Mouse (Mus musculus): ENCODE results near the gene Ube2q2. TPM values are rescaled to one million over a fixed set of nuclear protein-coding genes. Genes with fewer than 3 reads are reported as not detected.

Gene Ube2q2
- polyA plus RNA-seq, 1 experiment from 2014 or later, result 24.8 TPM

- H3K4me2 ChIP-seq (replicated peaks; ENCODE audit: low read depth, low read length), result peak overlapping the region; percentile 86
- H3K9me3 ChIP-seq (ENCODE audit: control insufficient read depth, low read depth, low read length), result no peaks in the 10 kb centered on the region
- peak overlapping the region; percentile 83 for H3K9ac ChIP-seq (replicated peaks; ENCODE audit: low read depth, low read length)
- peak overlapping the region; percentile 74 for H3K27ac ChIP-seq (ENCODE audit: low read length)
- 3% methylated on average over 76 of the region's 93 CpGs for WGBS
- ATAC-seq (ENCODE audit: insufficient number of reproducible peaks, insufficient read depth, low FRiP score, low read depth), result peak; percentile 83
- no peaks in the 10 kb centered on the region for H3K27me3 ChIP-seq (ENCODE audit: control insufficient read depth, insufficient read depth, low read length)
- peak overlapping the region; percentile 95 for H3K4me3 ChIP-seq (ENCODE audit: low read depth, low read length)
- H3K4me1 ChIP-seq (ENCODE audit: control insufficient read depth, insufficient read depth, low read length), result peaks cover 8% of the 10 kb centered on the region; the same call in 1 of the 2 replicates
- H3K36me3 ChIP-seq (ENCODE audit: control insufficient read depth, insufficient read depth, low read length), result no peaks in the 10 kb centered on the region
Measured at GRCm38 (mm10) chr9:55149499-55150278, 1.0 kb downstream of the Ube2q2 start.

GRCm38 (mm10) chr9:55150279-55150726, 1.6 kb downstream of the Ube2q2 start:
- H3K9me3 ChIP-seq (ENCODE audit: control insufficient read depth, low read depth, low read length), result no peaks in the 10 kb centered on the region
- no peaks in the 10 kb centered on the region for H3K36me3 ChIP-seq (ENCODE audit: control insufficient read depth, insufficient read depth, low read length)
- H3K27ac ChIP-seq (ENCODE audit: low read length), result no peak overlapping the region
- no peak for ATAC-seq (ENCODE audit: insufficient number of reproducible peaks, insufficient read depth, low FRiP score, low read depth)
- H3K4me3 ChIP-seq (ENCODE audit: low read depth, low read length), result peak overlapping the region; percentile 95
- H3K27me3 ChIP-seq (ENCODE audit: control insufficient read depth, insufficient read depth, low read length), result no peaks in the 10 kb centered on the region
- peaks cover 8% of the 10 kb centered on the region; the same call in 1 of the 2 replicates for H3K4me1 ChIP-seq (ENCODE audit: control insufficient read depth, insufficient read depth, low read length)
- peak overlapping the region; percentile 83 for H3K9ac ChIP-seq (replicated peaks; ENCODE audit: low read depth, low read length)
- WGBS, result 3% methylated on average over 13 of the region's 13 CpGs
- H3K4me2 ChIP-seq (replicated peaks; ENCODE audit: low read depth, low read length), result peak overlapping the region; percentile 86

- H3K9ac ChIP-seq (replicated peaks; ENCODE audit: low read depth, low read length), result no peak overlapping the region
- peak overlapping the region; percentile 86 for H3K4me2 ChIP-seq (replicated peaks; ENCODE audit: low read depth, low read length)
- H3K27me3 ChIP-seq (ENCODE audit: control insufficient read depth, insufficient read depth, low read length), result no peaks in the 10 kb centered on the region
- no peak overlapping the region for H3K27ac ChIP-seq (ENCODE audit: low read length)
- H3K4me1 ChIP-seq (ENCODE audit: control insufficient read depth, insufficient read depth, low read length), result peaks cover 8% of the 10 kb centered on the region; the same call in 1 of the 2 replicates
- no peak for ATAC-seq (ENCODE audit: insufficient number of reproducible peaks, insufficient read depth, low FRiP score, low read depth)
- no peaks in the 10 kb centered on the region for H3K9me3 ChIP-seq (ENCODE audit: control insufficient read depth, low read depth, low read length)
- H3K4me3 ChIP-seq (ENCODE audit: low read depth, low read length), result peak overlapping the region; percentile 95; the same call in 1 of the 2 replicates
- no peaks in the 10 kb centered on the region for H3K36me3 ChIP-seq (ENCODE audit: control insufficient read depth, insufficient read depth, low read length)
Measured at GRCm38 (mm10) chr9:55151096-55151495, 2.4 kb downstream of the Ube2q2 start.

GRCm38 (mm10) chr9:55152935-55153334, 4.3 kb downstream of the Ube2q2 start:
- Histone ChIP-seq H3K4me2 (replicated peaks; ENCODE audit: low read depth, low read length) (no peak overlapping the region), H3K9ac (replicated peaks; ENCODE audit: low read depth, low read length) (no peak overlapping the region), H3K27me3 (ENCODE audit: control insufficient read depth, insufficient read depth, low read length) (no peaks in the 10 kb centered on the region), H3K27ac (ENCODE audit: low read length) (no peak overlapping the region), H3K4me3 (ENCODE audit: low read depth, low read length) (no peak overlapping the region), H3K9me3 (ENCODE audit: control insufficient read depth, low read depth, low read length) (no peaks in the 10 kb centered on the region), H3K36me3 (ENCODE audit: control insufficient read depth, insufficient read depth, low read length) (no peaks in the 10 kb centered on the region), H3K4me1 (ENCODE audit: control insufficient read depth, insufficient read depth, low read length) (peaks cover 8% of the 10 kb centered on the region; the same call in 1 of the 2 replicates)
- 80% methylated on average over 5 of the region's 5 CpGs for WGBS
- no peak for ATAC-seq (ENCODE audit: insufficient number of reproducible peaks, insufficient read depth, low FRiP score, low read depth)

GRCm38 (mm10) chr9:55170655-55171412, 22.2 kb downstream of the Ube2q2 start:
- 86% methylated on average over 7 of the region's 7 CpGs for WGBS
- Histone ChIP-seq H3K36me3 (ENCODE audit: control insufficient read depth, insufficient read depth, low read length) (no peaks in the 10 kb centered on the region; the same call in 1 of the 2 replicates), H3K9me3 (ENCODE audit: control insufficient read depth, low read depth, low read length) (no peaks in the 10 kb centered on the region), H3K9ac (replicated peaks; ENCODE audit: low read depth, low read length) (no peak overlapping the region), H3K4me1 (ENCODE audit: control insufficient read depth, insufficient read depth, low read length) (no peaks in the 10 kb centered on the region), H3K27me3 (ENCODE audit: control insufficient read depth, insufficient read depth, low read length) (no peaks in the 10 kb centered on the region), H3K4me3 (ENCODE audit: low read depth, low read length) (no peak overlapping the region), H3K4me2 (replicated peaks; ENCODE audit: low read depth, low read length) (no peak overlapping the region), H3K27ac (ENCODE audit: low read length) (no peak overlapping the region)
- no peak for ATAC-seq (ENCODE audit: insufficient number of reproducible peaks, insufficient read depth, low FRiP score, low read depth)

GRCm38 (mm10) chr9:55172195-55172685, 23.6 kb downstream of the Ube2q2 start:
- no peak for ATAC-seq (ENCODE audit: insufficient number of reproducible peaks, insufficient read depth, low FRiP score, low read depth)
- 82% methylated on average over 1 of the region's 1 CpGs for WGBS
- H3K4me3 ChIP-seq (ENCODE audit: low read depth, low read length), result no peak overlapping the region
- H3K4me1 ChIP-seq (ENCODE audit: control insufficient read depth, insufficient read depth, low read length), result no peaks in the 10 kb centered on the region
- H3K9me3 ChIP-seq (ENCODE audit: control insufficient read depth, low read depth, low read length), result no peaks in the 10 kb centered on the region
- no peaks in the 10 kb centered on the region; the same call in 1 of the 2 replicates for H3K36me3 ChIP-seq (ENCODE audit: control insufficient read depth, insufficient read depth, low read length)
- H3K4me2 ChIP-seq (replicated peaks; ENCODE audit: low read depth, low read length), result no peak overlapping the region
- no peaks in the 10 kb centered on the region for H3K27me3 ChIP-seq (ENCODE audit: control insufficient read depth, insufficient read depth, low read length)
- no peak overlapping the region for H3K9ac ChIP-seq (replicated peaks; ENCODE audit: low read depth, low read length)
- H3K27ac ChIP-seq (ENCODE audit: low read length), result no peak overlapping the region

- WGBS, result 86% methylated on average over 2 of the region's 2 CpGs
- H3K4me2 ChIP-seq (replicated peaks; ENCODE audit: low read depth, low read length), result no peak overlapping the region
- no peak for ATAC-seq (ENCODE audit: insufficient number of reproducible peaks, insufficient read depth, low FRiP score, low read depth)
- no peaks in the 10 kb centered on the region; the same call in 1 of the 2 replicates for H3K36me3 ChIP-seq (ENCODE audit: control insufficient read depth, insufficient read depth, low read length)
- no peak overlapping the region for H3K27ac ChIP-seq (ENCODE audit: low read length)
- H3K4me3 ChIP-seq (ENCODE audit: low read depth, low read length), result no peak overlapping the region
- no peak overlapping the region for H3K9ac ChIP-seq (replicated peaks; ENCODE audit: low read depth, low read length)
- H3K4me1 ChIP-seq (ENCODE audit: control insufficient read depth, insufficient read depth, low read length), result no peaks in the 10 kb centered on the region
- no peaks in the 10 kb centered on the region for H3K27me3 ChIP-seq (ENCODE audit: control insufficient read depth, insufficient read depth, low read length)
- no peaks in the 10 kb centered on the region for H3K9me3 ChIP-seq (ENCODE audit: control insufficient read depth, low read depth, low read length)
Measured at GRCm38 (mm10) chr9:55174235-55174634, 25.6 kb downstream of the Ube2q2 start.

GRCm38 (mm10) chr9:55195876-55196275, 47.2 kb downstream of the Ube2q2 start:
- H3K9me3 ChIP-seq (ENCODE audit: control insufficient read depth, low read depth, low read length), result no peaks in the 10 kb centered on the region
- WGBS, result 91% methylated on average over 3 of the region's 3 CpGs
- H3K4me1 ChIP-seq (ENCODE audit: control insufficient read depth, insufficient read depth, low read length), result no peaks in the 10 kb centered on the region

More at GRCm38 (mm10) chr9:55195876-55196275, 47.2 kb downstream of the Ube2q2 start:
- Histone ChIP-seq H3K36me3 (ENCODE audit: control insufficient read depth, insufficient read depth, low read length) (peaks cover 3% of the 10 kb centered on the region; the same call in 1 of the 2 replicates), H3K4me3 (ENCODE audit: low read depth, low read length) (no peak overlapping the region), H3K27me3 (ENCODE audit: control insufficient read depth, insufficient read depth, low read length) (no peaks in the 10 kb centered on the region), H3K4me2 (replicated peaks; ENCODE audit: low read depth, low read length) (no peak overlapping the region), H3K27ac (ENCODE audit: low read length) (no peak overlapping the region), H3K9ac (replicated peaks; ENCODE audit: low read depth, low read length) (no peak overlapping the region)
- no peak for ATAC-seq (ENCODE audit: insufficient number of reproducible peaks, insufficient read depth, low FRiP score, low read depth)
